Mouse (Mus musculus) lung, postnatal 0 days (tissue): ENCODE measurements around the gene Gpx5.

Experiments used
- CTCF ChIP-seq: IDR thresholded peaks from 2 replicates; pipeline ENCODE4 v1.5.1; 2016; ENCODE audit warnings: antibody characterized with exemption, mild to moderate bottlenecking
- EP300 ChIP-seq: IDR thresholded peaks from 2 replicates; pipeline ENCODE4 v1.6.1; 2016; ENCODE audit warnings: antibody characterized with exemption, mild to moderate bottlenecking, control low read depth

GRCm38 (mm10) chr13:21326657-21327211 is 34.2 kb upstream of the Gpx5 start:
- TF ChIP-seq CTCF (peak; percentile 90), EP300 (no peak)
